Mouse (Mus musculus): ENCODE results near the gene Elmo2.

DNA sequence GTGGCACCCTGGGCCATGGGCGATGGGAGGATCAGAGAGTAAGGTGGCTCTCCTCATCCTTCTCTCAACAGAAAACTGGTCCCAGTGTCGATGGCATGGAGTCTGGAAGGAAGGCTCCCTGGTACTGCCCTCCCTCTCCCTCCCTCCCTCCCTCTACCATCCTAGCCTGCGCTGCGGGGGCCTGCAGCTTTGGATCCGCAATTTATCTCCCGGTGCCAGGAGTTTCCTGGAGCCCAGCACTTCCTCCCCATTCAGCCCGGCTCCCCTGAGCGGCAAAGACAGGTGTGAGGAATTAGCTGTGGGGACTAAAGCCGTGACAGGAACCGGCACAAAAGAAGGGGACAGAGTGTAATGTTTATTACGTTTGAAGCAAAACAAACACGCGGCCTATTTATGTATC is 83.7 kb downstream of the Elmo2 start:
- TF ChIP-seq CTCF (IDR thresholded peaks at IDR 0.05; ENCODE audit: insufficient read depth, low read depth, low read length), result no peak
- TF ChIP-seq POLR2A (IDR thresholded peaks at IDR 0.05; ENCODE audit: insufficient read depth, low read depth, low read length), result no peak

All from olfactory bulb, adult 2 months (tissue).